Mouse (Mus musculus): ENCODE results near the gene Actn2. TPM values are rescaled to one million over a fixed set of nuclear protein-coding genes. Genes with fewer than 3 reads are reported as not detected.

Actn2 gene
- 199 and 264 TPM in 2 replicates for polyA plus RNA-seq (2015; fragmentation: Nextera tagmentation; extraction: Ambion mirVana)

- no peaks in the 10 kb centered on the region for H3K27me3 ChIP-seq
- WGBS = under 1% methylated on average over 43 of the region's 43 CpGs
- H3K4me2 ChIP-seq (replicated peaks) = peak within 1 kb of the TSS; percentile 67
- H3K9ac ChIP-seq = 0 out of 2 replicates have a peak within 1 kb of the TSS, but pooled peaks have one; percentile 35
- H3K36me3 ChIP-seq = no peaks in the 10 kb centered on the region
- peak within 1 kb of the TSS; percentile 37 for H3K4me3 ChIP-seq (replicated peaks)
- no peaks in the 10 kb centered on the region for H3K9me3 ChIP-seq (replicated peaks)
- H3K4me1 ChIP-seq = peaks cover 9% of the 10 kb centered on the region; the same call in 1 of the 2 replicates
- no peak within 1 kb of the TSS for H3K27ac ChIP-seq (replicated peaks)
- ATAC-seq (ENCODE audit: insufficient number of reproducible peaks, low FRiP score, low TSS enrichment, low read depth) = peak; percentile 90
Observed at GRCm38 (mm10) chr13:12340183-12340975, at the start of gene Actn2. Actn2 (minus strand) TSS chr13:12340760.

DNA sequence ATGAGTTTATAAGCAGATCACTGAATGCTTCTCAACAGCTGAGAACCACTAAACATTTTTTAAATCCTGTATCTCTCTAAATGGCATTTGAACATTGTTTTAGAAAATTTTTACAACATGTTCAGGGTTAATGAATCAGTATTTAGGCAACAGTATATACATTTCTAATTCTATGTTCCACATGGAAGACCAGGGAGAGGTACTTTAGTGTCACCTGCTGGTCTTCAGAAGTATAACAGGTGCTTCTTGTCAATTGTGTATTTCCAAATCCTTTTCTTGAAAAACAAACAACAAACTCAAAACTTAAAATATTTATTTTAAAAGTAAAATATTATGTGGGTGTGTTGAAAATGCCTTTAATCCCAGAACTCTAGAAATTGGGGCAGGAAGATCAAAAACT, 45.7 kb upstream of the Actn2 start:
- no peak for ATAC-seq (ENCODE audit: insufficient number of reproducible peaks, low FRiP score, low TSS enrichment, low read depth)
- Histone ChIP-seq H3K27me3 (no peaks in the 10 kb centered on the region), H3K36me3 (no peaks in the 10 kb centered on the region), H3K27ac (replicated peaks) (no peak overlapping the region), H3K9me3 (replicated peaks) (no peaks in the 10 kb centered on the region), H3K4me3 (replicated peaks) (no peak overlapping the region), H3K4me2 (replicated peaks) (no peak overlapping the region), H3K9ac (no peak overlapping the region), H3K4me1 (no peaks in the 10 kb centered on the region)

DNA sequence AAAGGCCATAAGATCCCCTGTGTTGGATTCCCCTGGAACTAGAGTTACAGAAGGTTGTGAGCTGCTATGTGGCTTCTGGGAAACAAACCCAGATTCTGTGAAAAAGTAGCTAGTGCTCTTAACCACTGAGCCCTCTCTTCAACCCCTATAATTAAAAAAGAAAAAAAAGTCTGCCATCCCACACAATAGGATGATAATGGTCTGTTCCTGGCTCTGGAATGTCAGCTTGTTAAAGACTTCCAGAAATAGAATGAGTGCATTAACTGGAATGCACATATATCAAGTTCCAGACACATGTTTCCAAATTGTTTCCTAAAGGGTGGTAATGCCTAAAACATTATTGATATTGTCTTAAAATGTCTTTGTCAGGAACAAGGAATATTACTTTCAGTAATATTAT, 44.2 kb upstream of the Actn2 start:
- no peak overlapping the region for H3K9ac ChIP-seq
- H3K4me3 ChIP-seq (replicated peaks) = no peak overlapping the region
- no peak overlapping the region for H3K27ac ChIP-seq (replicated peaks)
- H3K4me2 ChIP-seq (replicated peaks) = no peak overlapping the region
- no peaks in the 10 kb centered on the region for H3K27me3 ChIP-seq
- no peak for ATAC-seq (ENCODE audit: insufficient number of reproducible peaks, low FRiP score, low TSS enrichment, low read depth)
- no peaks in the 10 kb centered on the region for H3K9me3 ChIP-seq (replicated peaks)
- no peaks in the 10 kb centered on the region for H3K4me1 ChIP-seq
- H3K36me3 ChIP-seq = no peaks in the 10 kb centered on the region

DNA sequence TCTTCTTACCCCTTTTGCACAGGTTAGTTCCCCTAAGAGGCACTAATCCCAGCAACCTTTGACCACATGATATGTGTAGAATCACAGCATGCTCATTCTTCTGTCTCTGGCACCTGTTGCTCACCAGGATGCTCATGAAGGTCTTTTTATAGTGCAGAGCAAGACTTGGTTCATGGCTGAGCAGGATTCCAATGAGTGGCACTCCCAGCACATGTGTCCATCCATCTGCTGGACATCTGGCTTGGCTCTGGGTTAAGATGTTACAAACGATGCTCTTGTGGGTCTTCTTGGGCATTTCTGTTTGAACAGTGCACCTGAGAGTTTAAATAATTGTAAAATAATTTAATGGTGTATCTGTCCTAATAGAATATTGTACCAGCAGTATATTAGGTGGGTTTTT, 36.2 kb upstream of the Actn2 start:
- no peaks in the 10 kb centered on the region for H3K36me3 ChIP-seq
- H3K27me3 ChIP-seq = no peaks in the 10 kb centered on the region
- 50% methylated on average over 1 of the region's 1 CpGs for WGBS
- no peak overlapping the region for H3K9ac ChIP-seq
- no peaks in the 10 kb centered on the region for H3K9me3 ChIP-seq (replicated peaks)
- H3K27ac ChIP-seq (replicated peaks) = no peak overlapping the region
- H3K4me3 ChIP-seq (replicated peaks) = no peak overlapping the region
- H3K4me2 ChIP-seq (replicated peaks) = no peak overlapping the region
- ATAC-seq (ENCODE audit: insufficient number of reproducible peaks, low FRiP score, low TSS enrichment, low read depth) = no peak
- H3K4me1 ChIP-seq = no peaks in the 10 kb centered on the region

- Histone ChIP-seq H3K36me3 (no peaks in the 10 kb centered on the region), H3K27me3 (no peaks in the 10 kb centered on the region), H3K4me2 (replicated peaks) (no peak overlapping the region), H3K27ac (replicated peaks) (no peak overlapping the region), H3K4me3 (replicated peaks) (no peak overlapping the region), H3K9ac (no peak overlapping the region), H3K4me1 (no peaks in the 10 kb centered on the region), H3K9me3 (replicated peaks) (no peaks in the 10 kb centered on the region)
- WGBS = 71% methylated on average over 3 of the region's 3 CpGs
- ATAC-seq (ENCODE audit: insufficient number of reproducible peaks, low FRiP score, low TSS enrichment, low read depth) = no peak
Observed at GRCm38 (mm10) chr13:12372755-12373154, 32.2 kb upstream of the Actn2 start.

DNA sequence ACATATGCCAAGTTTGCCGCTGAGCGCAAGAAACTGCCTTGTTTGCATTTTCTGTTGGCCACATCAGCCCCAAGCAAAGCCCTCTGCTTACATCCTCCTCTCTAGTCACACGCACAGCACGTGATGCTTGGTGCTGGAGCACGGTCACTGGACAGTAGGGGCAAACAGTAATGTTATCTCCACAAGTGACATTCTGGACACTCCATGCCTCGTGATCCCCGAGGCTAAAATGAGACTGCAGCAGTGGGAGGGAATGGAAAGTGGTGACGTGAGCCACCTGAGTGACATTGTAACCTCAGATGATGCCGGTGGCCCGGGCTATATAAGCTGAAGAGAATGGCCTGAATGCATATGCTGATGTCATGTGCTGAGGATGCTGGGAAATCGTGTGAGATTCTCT, 29.4 kb upstream of the Actn2 start:
- Histone ChIP-seq H3K36me3 (no peaks in the 10 kb centered on the region), H3K9me3 (replicated peaks) (no peaks in the 10 kb centered on the region), H3K27me3 (no peaks in the 10 kb centered on the region), H3K4me2 (replicated peaks) (no peak overlapping the region), H3K9ac (no peak overlapping the region), H3K4me1 (no peaks in the 10 kb centered on the region), H3K4me3 (replicated peaks) (no peak overlapping the region), H3K27ac (replicated peaks) (no peak overlapping the region)
- WGBS = 76% methylated on average over 11 of the region's 11 CpGs
- ATAC-seq (ENCODE audit: insufficient number of reproducible peaks, low FRiP score, low TSS enrichment, low read depth) = 0 out of 2 replicates have a peak, but pooled peaks have one; percentile 34

DNA sequence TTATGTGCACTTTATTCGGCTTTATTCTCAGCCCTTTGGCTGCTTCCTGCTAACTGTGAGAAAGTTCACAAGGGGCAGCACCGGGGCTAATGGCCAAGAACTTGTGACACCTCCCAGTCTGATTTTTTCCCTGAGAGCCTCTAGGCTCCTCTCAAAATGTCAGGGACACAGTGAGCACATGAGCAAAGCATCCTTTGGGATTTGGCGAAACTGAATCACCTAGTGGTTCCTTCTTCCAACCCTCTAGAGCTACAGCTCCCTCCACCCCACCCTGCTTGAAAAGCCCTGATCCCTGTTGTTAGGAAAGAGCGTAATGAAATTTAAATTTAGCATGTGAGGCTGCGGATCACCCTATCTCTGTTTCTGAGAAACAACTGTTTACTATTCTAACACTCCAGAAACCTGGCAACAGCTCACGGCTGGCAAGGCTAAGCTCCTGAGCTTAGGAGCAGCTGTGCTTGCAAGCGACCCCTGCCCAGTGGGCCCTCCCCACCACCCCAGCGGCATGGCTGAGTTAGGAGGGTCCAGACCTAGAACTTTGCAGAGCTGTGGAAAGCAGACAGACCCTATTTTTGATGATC, 28.6 kb upstream of the Actn2 start:
- no peak overlapping the region for H3K4me2 ChIP-seq (replicated peaks)
- 50% methylated on average over 8 of the region's 8 CpGs for WGBS
- no peaks in the 10 kb centered on the region for H3K27me3 ChIP-seq
- H3K27ac ChIP-seq (replicated peaks) = peak overlapping the region; percentile 5; the same call in 1 of the 2 replicates
- H3K4me1 ChIP-seq = no peaks in the 10 kb centered on the region
- H3K9ac ChIP-seq = no peak overlapping the region
- no peak overlapping the region for H3K4me3 ChIP-seq (replicated peaks)
- ATAC-seq (ENCODE audit: insufficient number of reproducible peaks, low FRiP score, low TSS enrichment, low read depth) = peak; percentile 72; the same call in 1 of the 2 replicates
- H3K9me3 ChIP-seq (replicated peaks) = no peaks in the 10 kb centered on the region
- no peaks in the 10 kb centered on the region for H3K36me3 ChIP-seq

DNA sequence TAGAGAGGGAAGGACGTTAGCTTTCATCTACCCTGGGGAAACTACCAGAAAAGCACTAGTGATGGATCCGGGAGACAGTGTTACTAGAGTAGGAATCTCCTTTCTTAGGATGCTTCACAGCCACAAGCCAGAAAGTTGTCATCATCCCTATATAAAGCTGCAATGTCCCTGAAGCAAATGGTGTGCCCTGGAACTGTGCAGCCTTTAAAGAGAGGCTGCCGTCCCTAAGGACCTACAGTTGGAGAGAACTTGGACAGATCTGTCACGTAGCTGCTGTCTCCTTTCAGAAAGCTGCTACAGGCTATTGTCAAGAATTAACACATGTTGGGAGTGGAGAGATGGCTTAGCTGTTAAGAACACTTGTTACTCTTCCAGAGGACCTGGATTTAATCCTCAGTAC, 20.9 kb upstream of the Actn2 start:
- 66% methylated on average over 4 of the region's 4 CpGs for WGBS
- no peak overlapping the region for H3K4me2 ChIP-seq (replicated peaks)
- no peaks in the 10 kb centered on the region for H3K4me1 ChIP-seq
- no peaks in the 10 kb centered on the region for H3K27me3 ChIP-seq
- no peaks in the 10 kb centered on the region for H3K36me3 ChIP-seq
- H3K27ac ChIP-seq (replicated peaks) = no peak overlapping the region
- H3K4me3 ChIP-seq (replicated peaks) = no peak overlapping the region
- ATAC-seq (ENCODE audit: insufficient number of reproducible peaks, low FRiP score, low TSS enrichment, low read depth) = 0 out of 2 replicates have a peak, but pooled peaks have one; percentile 44
- no peak overlapping the region for H3K9ac ChIP-seq
- H3K9me3 ChIP-seq (replicated peaks) = no peaks in the 10 kb centered on the region

GRCm38 (mm10) chr13:12357554-12357953, 17.0 kb upstream of the Actn2 start:
- H3K9ac ChIP-seq = no peak overlapping the region
- no peak overlapping the region for H3K27ac ChIP-seq (replicated peaks)
- no peaks in the 10 kb centered on the region for H3K36me3 ChIP-seq
- H3K4me3 ChIP-seq (replicated peaks) = no peak overlapping the region
- H3K9me3 ChIP-seq (replicated peaks) = no peaks in the 10 kb centered on the region
- no peaks in the 10 kb centered on the region for H3K27me3 ChIP-seq
- H3K4me1 ChIP-seq = no peaks in the 10 kb centered on the region
- WGBS = 75% methylated on average over 5 of the region's 5 CpGs
- peak; percentile 64; the same call in 1 of the 2 replicates for ATAC-seq (ENCODE audit: insufficient number of reproducible peaks, low FRiP score, low TSS enrichment, low read depth)
- no peak overlapping the region for H3K4me2 ChIP-seq (replicated peaks)

DNA sequence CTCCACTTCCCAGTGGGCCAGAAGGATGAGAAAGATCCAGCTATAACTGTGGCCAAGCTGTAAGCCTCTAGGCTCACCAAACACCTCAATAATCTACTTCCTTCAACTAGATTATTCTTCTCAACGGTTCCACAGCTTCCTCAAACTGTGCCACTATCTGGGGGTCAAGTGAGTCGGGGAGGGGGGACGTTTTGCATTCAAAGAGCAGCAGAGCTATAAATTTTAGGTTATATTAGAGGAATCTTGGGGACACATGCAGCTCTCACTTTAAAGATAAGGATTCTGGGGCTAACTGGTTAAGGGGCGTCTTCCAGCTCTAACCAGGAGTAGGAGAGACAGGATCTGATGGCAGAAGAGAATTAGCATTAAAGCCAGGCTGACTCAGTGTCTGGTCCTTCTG, 15.6 kb upstream of the Actn2 start:
- 64% methylated on average over 4 of the region's 4 CpGs for WGBS

DNA sequence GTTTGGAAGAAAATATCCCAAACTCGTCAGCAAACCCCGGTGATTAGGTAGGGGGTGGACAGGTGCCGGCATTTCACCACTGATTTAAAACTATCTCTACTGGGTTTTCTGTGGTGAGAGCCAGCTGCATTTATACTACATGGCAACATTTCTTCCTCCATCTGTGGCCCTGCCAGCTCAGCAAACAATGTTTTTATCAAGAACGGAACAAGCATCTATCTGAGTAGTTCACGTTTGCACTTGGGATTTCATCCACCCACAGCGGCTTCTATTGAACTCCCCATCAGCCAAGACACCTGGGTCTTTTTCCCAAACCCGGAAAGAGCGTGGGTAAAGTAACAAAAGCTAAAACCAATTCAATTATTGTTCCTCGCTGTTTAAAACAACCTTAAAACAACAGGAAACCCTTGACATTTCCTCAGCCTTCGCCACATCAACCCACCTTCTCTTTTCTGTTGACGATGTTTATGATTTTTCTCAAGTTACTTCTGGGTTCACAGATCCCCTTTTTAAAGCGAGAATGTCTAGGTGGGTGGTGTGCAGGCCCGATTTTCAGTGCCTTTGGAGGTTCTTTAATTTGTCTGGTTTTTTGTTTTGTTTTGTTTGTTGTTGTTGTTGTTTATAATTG, 8.8 kb upstream of the Actn2 start:
- Histone ChIP-seq H3K27ac (replicated peaks) (no peak overlapping the region), H3K9ac (no peak overlapping the region), H3K4me3 (replicated peaks) (no peak overlapping the region), H3K4me2 (replicated peaks) (no peak overlapping the region), H3K27me3 (no peaks in the 10 kb centered on the region), H3K4me1 (no peaks in the 10 kb centered on the region), H3K36me3 (no peaks in the 10 kb centered on the region), H3K9me3 (replicated peaks) (no peaks in the 10 kb centered on the region)
- 65% methylated on average over 13 of the region's 13 CpGs for whole genome bisulfite sequencing
- no peak for ATAC-seq (ENCODE audit: insufficient number of reproducible peaks, low FRiP score, low TSS enrichment, low read depth)

More for the DNA sequence above, 15.6 kb upstream of the Actn2 start:
- H3K27ac ChIP-seq (replicated peaks) = no peak overlapping the region
- no peak overlapping the region for H3K4me3 ChIP-seq (replicated peaks)
- H3K36me3 ChIP-seq = no peaks in the 10 kb centered on the region
- ATAC-seq (ENCODE audit: insufficient number of reproducible peaks, low FRiP score, low TSS enrichment, low read depth) = no peak
- no peaks in the 10 kb centered on the region for H3K4me1 ChIP-seq
- no peaks in the 10 kb centered on the region for H3K9me3 ChIP-seq (replicated peaks)
- H3K4me2 ChIP-seq (replicated peaks) = no peak overlapping the region
- no peak overlapping the region for H3K9ac ChIP-seq
- H3K27me3 ChIP-seq = no peaks in the 10 kb centered on the region
